In genomic region chr10:50704202-50704601, GRCm38 (mm10) we compare ENCODE assay signal across 9 mouse cellular contexts.
DNase-seq lines count a peak whose midpoint lies in the region; ATAC-seq lines count a peak whose summit lies in the region.
"Had no signal": no experiment of that assay in that cellular context is flagged by ENCODE, and none has a peak within 500 bp of the region (broad histone marks: within the 10 kb centered on the region; RNA-seq: fewer than 3 reads in every experiment).

No protein-coding gene starts in this region.

- DNase-seq in forebrain, embryonic 11.5 days (ENCODE audit: low spot score), result no peak
- DNase-seq in forebrain, embryonic 10.5 days (ENCODE audit: extremely low spot score, low spot score), result no peak
- peak; percentile 58 for DNase-seq in ES-CJ7 (ENCODE audit: low read depth, low spot score)
- peak; percentile 69 to 70 for DNase-seq in cerebellum, postnatal 14 days
- DNase-seq in layer of hippocampus, postnatal 10 days (ENCODE audit: low spot score in 2 of 2), result peak; percentile 26 to 45
- DNase-seq in lung, postnatal 36 days, result peak; percentile 60
- peak; percentile 7 for DNase-seq in right cerebral cortex, postnatal 25 days

- H3K4me2 ChIP-seq in forebrain, embryonic 11.5 days (ENCODE audit: low read depth, low read length, severe bottlenecking), result no peak overlapping the region

- no peaks in the 10 kb centered on the region for H3K36me3 ChIP-seq in forebrain, embryonic 11.5 days (ENCODE audit: control insufficient read depth, insufficient read depth, low read length)
- H3K36me3 ChIP-seq in forebrain, embryonic 10.5 days (replicated peaks), result 0 out of 2 replicates have a peak, but pooled peaks cover 6% of the 10 kb centered on the region

- H3K27me3 ChIP-seq in forebrain, embryonic 11.5 days (ENCODE audit: control insufficient read depth, insufficient read depth, low read length), result no peaks in the 10 kb centered on the region
- no peaks in the 10 kb centered on the region for H3K27me3 ChIP-seq in forebrain, embryonic 10.5 days (ENCODE audit: poor library complexity, severe bottlenecking)

- whole genome bisulfite sequencing in forebrain, embryonic 11.5 days, result 29% methylated on average over 6 of the region's 6 CpGs
- WGBS in forebrain, embryonic 10.5 days, result 33% methylated on average over 6 of the region's 6 CpGs

- H3K4me1 ChIP-seq in forebrain, embryonic 11.5 days (replicated peaks; ENCODE audit: control insufficient read depth, insufficient read depth, low read length), result no peaks in the 10 kb centered on the region
- no peaks in the 10 kb centered on the region for H3K4me1 ChIP-seq in forebrain, embryonic 10.5 days

- no peak overlapping the region for H3K4me3 ChIP-seq in forebrain, embryonic 11.5 days (ENCODE audit: low read depth, low read length)
- no peak overlapping the region for H3K4me3 ChIP-seq in forebrain, embryonic 10.5 days

- H3K9ac ChIP-seq in forebrain, embryonic 11.5 days (ENCODE audit: low read length), result no peak overlapping the region

- ATAC-seq in forebrain, embryonic 11.5 days (replicated peaks; ENCODE audit: low FRiP score), result peak; percentile 75
- ATAC-seq in hematopoietic stem cell, adult 5-6 weeks (replicated peaks in 1 of 2; ENCODE audit: insufficient read depth in 1 of 2, low FRiP score in 2 of 2, low TSS enrichment in 1 of 2, low read depth in 1 of 2, poor library complexity in 2 of 2, severe bottlenecking in 2 of 2), result peak; percentile 90 to 91

- no peaks in the 10 kb centered on the region for H3K9me3 ChIP-seq in forebrain, embryonic 11.5 days (ENCODE audit: control insufficient read depth, low read length)
- no peaks in the 10 kb centered on the region for H3K9me3 ChIP-seq in forebrain, embryonic 10.5 days
- H3K9me3 ChIP-seq: G1E had no signal

- no peak overlapping the region for H3K27ac ChIP-seq in forebrain, embryonic 11.5 days (ENCODE audit: low read depth, low read length)
- no peak overlapping the region for H3K27ac ChIP-seq in forebrain, embryonic 10.5 days

Comparison
In these comparisons a context has a peak if more than half of its experiments do, and no peak if none do; other contexts are left out.
1. DNase-seq: peak in ES-CJ7 (single experiment), cerebellum, postnatal 14 days (2 of 2), layer of hippocampus, postnatal 10 days (2 of 2), lung, postnatal 36 days (single experiment) and right cerebral cortex, postnatal 25 days (single experiment); none in forebrain, embryonic 11.5 days (single experiment) and forebrain, embryonic 10.5 days (single experiment).